Mouse (Mus musculus): Measurements from ENCODE around the gene Myom3. TPM values are rescaled to one million over a fixed set of nuclear protein-coding genes. Genes with fewer than 3 reads are reported as not detected.
A peak's percentile ranks its signal among the peaks of the same experiment; 100 is the strongest.

Gene Myom3
- polyA plus RNA-seq, 1 experiment from 2014 or later: 0.31 TPM

DNA sequence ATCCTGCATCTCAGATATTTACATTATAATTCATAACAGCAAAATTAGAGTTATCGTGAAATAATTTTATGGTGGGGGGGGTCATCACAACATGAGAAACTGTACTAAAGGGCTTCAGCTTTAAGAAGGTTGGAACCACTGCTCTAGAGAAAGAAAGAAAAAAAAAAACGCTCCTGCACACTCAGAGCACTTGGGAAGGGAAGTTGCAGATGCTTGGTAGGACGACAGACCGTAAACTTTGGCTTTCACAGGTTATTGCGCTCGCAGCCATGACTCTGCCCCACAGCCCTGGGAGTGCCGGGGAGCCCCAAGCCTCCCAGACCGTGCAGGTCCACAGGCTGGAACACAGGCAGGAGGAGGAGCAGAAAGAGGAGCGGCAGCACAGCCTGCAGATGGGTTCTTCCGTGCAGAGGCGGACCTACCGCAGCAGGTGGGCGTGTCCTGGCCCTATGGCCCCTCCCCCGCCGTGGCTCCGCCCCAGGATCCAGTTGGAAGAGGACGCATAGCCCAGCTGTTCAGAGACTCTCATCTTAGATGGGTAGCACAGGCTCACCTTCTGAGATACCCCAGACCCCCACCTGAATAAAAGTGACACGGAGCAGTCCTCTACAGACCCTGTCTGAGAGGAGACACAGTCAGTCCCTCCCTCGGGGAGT, 2.9 kb downstream of the Myom3 start:
- DNase-seq (ENCODE audit: low spot score): peak; percentile 78
- no peaks in the 10 kb centered on the region for H3K4me1 ChIP-seq (ENCODE audit: control insufficient read depth, insufficient read depth, low read length)
- peak overlapping the region; percentile 41 for H3K4me2 ChIP-seq (ENCODE audit: low read depth, low read length)
- no peaks in the 10 kb centered on the region for H3K9me3 ChIP-seq (replicated peaks; ENCODE audit: control insufficient read depth, low read length)
- ATAC-seq (replicated peaks; ENCODE audit: insufficient number of reproducible peaks, low FRiP score, low TSS enrichment, low read depth): peak; percentile 72
- no peaks in the 10 kb centered on the region for H3K36me3 ChIP-seq (replicated peaks; ENCODE audit: control insufficient read depth, insufficient read depth, low read depth, low read length)
- no peak overlapping the region for H3K27ac ChIP-seq (replicated peaks; ENCODE audit: low read depth, low read length)
- 0 out of 2 replicates have a peak overlapping the region, but pooled peaks have one; percentile 28 for H3K9ac ChIP-seq (replicated peaks; ENCODE audit: low read length)
- WGBS: 11% methylated on average over 19 of the region's 19 CpGs
- no peaks in the 10 kb centered on the region for H3K27me3 ChIP-seq (ENCODE audit: control insufficient read depth, insufficient read depth, low read length)
- H3K4me3 ChIP-seq (ENCODE audit: low read depth, low read length): peak overlapping the region; percentile 16

DNA sequence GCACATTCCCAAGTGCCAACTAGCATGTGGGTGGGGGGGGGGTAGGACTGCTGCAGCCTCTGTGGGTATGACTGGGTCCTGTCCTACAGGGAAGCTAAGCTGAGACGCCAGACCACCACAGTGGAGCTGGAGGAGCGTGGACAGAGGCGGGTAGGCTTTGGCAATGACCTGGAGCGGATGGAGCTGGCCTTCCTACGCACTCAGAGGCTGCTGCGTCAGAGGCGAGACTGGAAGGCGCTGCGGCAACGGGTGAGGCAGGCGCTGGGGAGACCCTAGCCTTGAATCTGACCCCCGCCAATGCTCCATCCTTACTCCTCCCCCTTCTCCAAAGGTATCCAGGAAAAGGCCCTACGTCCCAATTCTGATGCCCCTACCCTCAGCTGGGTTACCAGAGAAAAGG, 5.2 kb downstream of the Myom3 start:
- no peak for DNase-seq (ENCODE audit: low spot score)
- Histone ChIP-seq H3K4me3 (ENCODE audit: low read depth, low read length) (no peak overlapping the region), H3K9me3 (replicated peaks; ENCODE audit: control insufficient read depth, low read length) (no peaks in the 10 kb centered on the region), H3K4me1 (ENCODE audit: control insufficient read depth, insufficient read depth, low read length) (no peaks in the 10 kb centered on the region), H3K27ac (replicated peaks; ENCODE audit: low read depth, low read length) (no peak overlapping the region), H3K9ac (replicated peaks; ENCODE audit: low read length) (no peak overlapping the region), H3K4me2 (ENCODE audit: low read depth, low read length) (no peak overlapping the region), H3K27me3 (ENCODE audit: control insufficient read depth, insufficient read depth, low read length) (no peaks in the 10 kb centered on the region), H3K36me3 (replicated peaks; ENCODE audit: control insufficient read depth, insufficient read depth, low read depth, low read length) (no peaks in the 10 kb centered on the region)
- WGBS: 91% methylated on average over 13 of the region's 13 CpGs
- no peak for ATAC-seq (replicated peaks; ENCODE audit: insufficient number of reproducible peaks, low FRiP score, low TSS enrichment, low read depth)

DNA sequence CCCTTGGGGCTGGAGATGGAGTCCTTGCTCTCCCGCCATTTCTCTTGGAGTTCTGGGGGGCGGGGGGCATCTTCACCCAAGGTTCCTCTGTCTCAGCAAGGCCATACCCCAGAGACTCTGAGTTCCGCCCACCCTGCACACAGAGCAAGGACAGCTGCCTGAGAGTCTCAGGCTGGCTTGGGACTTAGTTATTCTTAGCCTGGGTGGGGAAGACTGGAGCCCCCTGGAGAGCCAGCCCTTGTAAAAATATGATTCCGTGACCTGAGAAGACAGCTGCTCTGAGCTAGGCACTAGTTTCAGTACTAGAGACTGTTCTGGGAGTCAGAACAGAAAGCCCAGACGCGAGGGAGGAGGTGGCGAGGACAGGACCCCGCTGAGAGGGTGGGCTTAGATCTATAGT, 6.2 kb downstream of the Myom3 start:
- Histone ChIP-seq H3K9ac (replicated peaks; ENCODE audit: low read length) (no peak overlapping the region), H3K4me2 (ENCODE audit: low read depth, low read length) (no peak overlapping the region), H3K36me3 (replicated peaks; ENCODE audit: control insufficient read depth, insufficient read depth, low read depth, low read length) (no peaks in the 10 kb centered on the region), H3K9me3 (replicated peaks; ENCODE audit: control insufficient read depth, low read length) (no peaks in the 10 kb centered on the region), H3K27me3 (ENCODE audit: control insufficient read depth, insufficient read depth, low read length) (no peaks in the 10 kb centered on the region), H3K27ac (replicated peaks; ENCODE audit: low read depth, low read length) (no peak overlapping the region), H3K4me1 (ENCODE audit: control insufficient read depth, insufficient read depth, low read length) (no peaks in the 10 kb centered on the region), H3K4me3 (ENCODE audit: low read depth, low read length) (no peak overlapping the region)
- DNase-seq (ENCODE audit: low spot score): no peak
- ATAC-seq (replicated peaks; ENCODE audit: insufficient number of reproducible peaks, low FRiP score, low TSS enrichment, low read depth): no peak
- WGBS: 75% methylated on average over 8 of the region's 8 CpGs

DNA sequence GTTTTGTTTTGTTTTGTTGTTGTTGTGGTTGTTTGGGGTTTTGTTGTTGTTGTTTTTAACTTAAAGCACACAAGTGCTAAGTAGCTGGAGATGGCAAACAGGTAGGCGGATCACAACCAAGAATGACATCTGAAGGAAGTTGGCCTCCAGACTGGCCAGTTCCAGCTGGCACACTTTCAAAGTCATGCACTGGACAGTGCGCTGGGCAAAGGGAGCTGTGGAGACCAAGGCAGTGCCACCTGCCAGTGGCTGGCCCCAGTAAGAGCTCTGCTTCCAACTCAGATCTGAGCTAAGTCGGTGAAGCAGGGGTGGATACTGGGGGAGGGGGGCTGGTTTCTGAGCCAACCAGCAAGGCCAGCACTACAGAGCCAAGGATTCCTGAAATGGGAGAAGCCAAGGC, 7.5 kb downstream of the Myom3 start:
- Histone ChIP-seq H3K4me1 (ENCODE audit: control insufficient read depth, insufficient read depth, low read length) (no peaks in the 10 kb centered on the region), H3K4me2 (ENCODE audit: low read depth, low read length) (no peak overlapping the region), H3K27ac (replicated peaks; ENCODE audit: low read depth, low read length) (no peak overlapping the region), H3K9me3 (replicated peaks; ENCODE audit: control insufficient read depth, low read length) (no peaks in the 10 kb centered on the region), H3K4me3 (ENCODE audit: low read depth, low read length) (no peak overlapping the region), H3K27me3 (ENCODE audit: control insufficient read depth, insufficient read depth, low read length) (no peaks in the 10 kb centered on the region), H3K36me3 (replicated peaks; ENCODE audit: control insufficient read depth, insufficient read depth, low read depth, low read length) (no peaks in the 10 kb centered on the region), H3K9ac (replicated peaks; ENCODE audit: low read length) (no peak overlapping the region)
- DNase-seq (ENCODE audit: low spot score): no peak
- ATAC-seq (replicated peaks; ENCODE audit: insufficient number of reproducible peaks, low FRiP score, low TSS enrichment, low read depth): no peak
- WGBS: 82% methylated on average over 3 of the region's 3 CpGs

DNA sequence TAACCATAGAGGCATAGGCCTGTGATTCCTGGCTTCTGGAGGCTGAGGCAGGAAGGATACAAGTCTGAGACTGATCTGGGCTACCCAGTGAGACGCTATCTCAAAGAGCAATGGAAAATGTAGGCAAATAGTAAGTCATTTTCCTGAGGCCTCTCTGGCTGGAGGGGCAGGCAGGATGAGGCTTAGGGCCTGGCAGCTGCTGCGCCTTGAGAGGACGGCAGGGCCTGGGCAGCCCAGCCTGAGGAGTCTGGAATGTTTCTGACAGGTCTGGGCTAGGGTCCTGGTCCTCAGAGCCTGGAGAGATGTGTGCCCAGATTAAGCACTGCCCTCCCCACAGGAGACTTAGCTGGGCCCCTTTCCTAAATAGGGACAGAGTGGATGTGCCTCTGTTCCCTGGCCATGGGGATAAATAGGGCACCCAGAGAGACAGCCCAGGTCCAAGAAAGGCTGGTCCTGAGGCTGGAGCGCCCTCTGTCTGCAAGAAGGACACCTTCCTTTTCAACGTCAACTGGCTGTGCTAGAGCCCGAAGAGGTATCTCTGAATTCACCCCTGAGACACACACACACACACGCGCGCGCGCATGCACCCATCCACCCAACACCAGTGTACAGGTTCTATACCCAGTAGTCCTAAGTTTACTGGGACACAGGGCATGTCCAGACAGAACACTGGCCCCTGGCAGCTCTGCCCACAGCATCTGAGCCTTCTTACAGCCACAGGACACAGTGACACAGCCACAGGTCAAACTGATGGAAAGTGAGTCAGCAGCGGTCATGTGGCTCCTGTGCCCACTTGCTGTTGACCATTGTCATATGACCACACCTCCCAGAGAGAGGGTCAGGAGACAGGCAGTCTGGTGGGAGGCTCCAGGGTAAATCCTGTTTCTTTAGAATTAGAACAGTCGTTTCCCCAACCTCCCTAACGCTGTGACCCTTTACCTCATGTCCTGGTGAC, 9.3 kb downstream of the Myom3 start:
- no peak for ATAC-seq (replicated peaks; ENCODE audit: insufficient number of reproducible peaks, low FRiP score, low TSS enrichment, low read depth)
- WGBS: 61% methylated on average over 14 of the region's 14 CpGs
- no peak overlapping the region for H3K27ac ChIP-seq (replicated peaks; ENCODE audit: low read depth, low read length)

DNA sequence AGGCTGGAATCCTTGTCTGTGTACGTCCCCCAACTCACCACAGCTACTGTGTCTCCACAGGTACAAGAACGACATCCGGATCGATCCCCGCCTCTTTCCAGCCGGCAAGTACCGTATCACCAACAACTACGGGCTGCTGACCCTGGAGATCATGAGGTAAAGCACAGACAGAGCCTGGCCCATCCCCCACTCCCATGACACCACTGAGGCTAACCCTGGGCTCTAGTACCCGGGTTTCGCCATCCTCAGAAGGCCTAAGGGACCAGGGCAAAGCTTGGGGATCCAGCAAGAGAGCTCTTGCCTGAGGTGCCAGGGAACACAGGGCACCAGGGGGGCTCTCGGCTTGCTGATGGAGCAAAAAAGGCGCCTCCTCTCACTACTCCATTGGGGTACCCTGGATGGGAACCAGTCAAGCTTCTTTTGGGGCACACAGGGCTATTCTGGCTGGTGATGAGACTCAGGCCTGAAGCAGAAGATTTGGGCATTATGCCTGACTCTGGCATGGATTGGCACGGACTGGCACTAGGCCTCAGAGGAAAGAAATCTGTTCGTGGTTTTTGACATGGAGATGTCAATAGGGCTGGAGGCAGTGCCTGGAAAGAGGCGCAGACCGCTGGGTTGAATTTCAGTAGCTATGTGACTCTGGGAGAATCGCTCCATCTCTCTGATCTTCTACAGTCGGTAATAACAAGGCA, 11.2 kb downstream of the Myom3 start:
- no peak for ATAC-seq (replicated peaks; ENCODE audit: insufficient number of reproducible peaks, low FRiP score, low TSS enrichment, low read depth)
- no peak overlapping the region for H3K27ac ChIP-seq (replicated peaks; ENCODE audit: low read depth, low read length)
- no peaks in the 10 kb centered on the region for H3K9me3 ChIP-seq (replicated peaks; ENCODE audit: control insufficient read depth, low read length)
- WGBS: 83% methylated on average over 18 of the region's 18 CpGs
- no peak overlapping the region for H3K4me2 ChIP-seq (ENCODE audit: low read depth, low read length)
- no peaks in the 10 kb centered on the region for H3K36me3 ChIP-seq (replicated peaks; ENCODE audit: control insufficient read depth, insufficient read depth, low read depth, low read length)
- no peak for DNase-seq (ENCODE audit: low spot score)
- H3K4me1 ChIP-seq (ENCODE audit: control insufficient read depth, insufficient read depth, low read length): no peaks in the 10 kb centered on the region
- no peak overlapping the region for H3K9ac ChIP-seq (replicated peaks; ENCODE audit: low read length)
- H3K27me3 ChIP-seq (ENCODE audit: control insufficient read depth, insufficient read depth, low read length): no peaks in the 10 kb centered on the region
- no peak overlapping the region for H3K4me3 ChIP-seq (ENCODE audit: low read depth, low read length)

More for the DNA sequence above, 9.3 kb downstream of the Myom3 start:
- Histone ChIP-seq H3K36me3 (replicated peaks; ENCODE audit: control insufficient read depth, insufficient read depth, low read depth, low read length) (no peaks in the 10 kb centered on the region), H3K4me2 (ENCODE audit: low read depth, low read length) (no peak overlapping the region), H3K4me1 (ENCODE audit: control insufficient read depth, insufficient read depth, low read length) (no peaks in the 10 kb centered on the region), H3K9ac (replicated peaks; ENCODE audit: low read length) (no peak overlapping the region; the same call in 1 of the 2 replicates), H3K27me3 (ENCODE audit: control insufficient read depth, insufficient read depth, low read length) (no peaks in the 10 kb centered on the region), H3K9me3 (replicated peaks; ENCODE audit: control insufficient read depth, low read length) (no peaks in the 10 kb centered on the region), H3K4me3 (ENCODE audit: low read depth, low read length) (no peak overlapping the region)
- DNase-seq (ENCODE audit: low spot score): peak; percentile 49

DNA sequence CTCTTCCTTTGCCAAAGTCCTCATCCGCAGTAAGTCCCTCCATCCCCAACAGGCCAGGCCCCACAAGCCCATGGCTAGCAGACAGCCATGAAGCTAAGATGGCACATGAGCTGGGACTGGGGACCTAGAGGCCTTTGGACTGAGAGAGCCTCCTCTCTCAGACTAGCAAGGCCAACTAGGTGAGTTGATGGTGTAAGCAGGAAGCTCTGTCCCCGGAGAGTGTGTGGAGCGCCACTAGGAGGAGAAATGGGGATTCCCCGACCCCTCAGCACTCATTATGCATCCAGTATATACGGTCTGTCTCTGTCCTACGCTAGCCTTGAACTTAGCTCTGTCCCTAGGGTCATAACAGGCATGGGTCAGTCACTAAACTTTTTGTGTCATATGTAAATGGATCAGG, 12.1 kb downstream of the Myom3 start:
- H3K4me3 ChIP-seq (ENCODE audit: low read depth, low read length): no peak overlapping the region
- no peak for ATAC-seq (replicated peaks; ENCODE audit: insufficient number of reproducible peaks, low FRiP score, low TSS enrichment, low read depth)
- H3K4me2 ChIP-seq (ENCODE audit: low read depth, low read length): no peak overlapping the region
- WGBS: 89% methylated on average over 6 of the region's 6 CpGs
- no peaks in the 10 kb centered on the region for H3K4me1 ChIP-seq (ENCODE audit: control insufficient read depth, insufficient read depth, low read length)
- H3K27me3 ChIP-seq (ENCODE audit: control insufficient read depth, insufficient read depth, low read length): no peaks in the 10 kb centered on the region
- H3K27ac ChIP-seq (replicated peaks; ENCODE audit: low read depth, low read length): no peak overlapping the region
- no peaks in the 10 kb centered on the region for H3K9me3 ChIP-seq (replicated peaks; ENCODE audit: control insufficient read depth, low read length)
- no peaks in the 10 kb centered on the region for H3K36me3 ChIP-seq (replicated peaks; ENCODE audit: control insufficient read depth, insufficient read depth, low read depth, low read length)
- H3K9ac ChIP-seq (replicated peaks; ENCODE audit: low read length): no peak overlapping the region
- no peak for DNase-seq (ENCODE audit: low spot score)

Data from embryonic facial prominence, embryonic 11.5 days (tissue).